Mouse (Mus musculus): ENCODE measurements around the gene Gm13694.

DNA sequence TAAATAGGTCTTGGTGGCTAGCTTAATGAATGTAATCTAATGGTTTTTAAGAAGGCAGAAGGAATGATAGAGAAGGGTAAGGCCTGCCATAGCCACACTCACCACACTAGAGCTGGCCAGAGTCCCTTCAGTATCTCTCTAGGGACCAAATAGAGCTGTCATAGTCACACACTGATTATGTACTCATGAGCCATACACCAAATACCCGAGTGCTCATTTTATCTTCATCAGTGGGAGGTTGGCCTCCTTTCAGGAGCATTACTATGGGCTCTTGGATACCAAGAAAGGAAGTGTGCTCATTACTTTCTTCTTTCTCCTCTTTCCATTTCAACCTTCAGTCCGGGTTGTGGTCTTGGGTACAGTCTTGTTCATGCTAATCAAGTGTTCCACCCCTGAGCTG, 43.2 kb downstream of the Gm13694 start:
- no peak for TF ChIP-seq MAFK (IDR thresholded peaks at IDR 0.05; ENCODE audit: insufficient read depth, low read depth, low read length)
- no peak for TF ChIP-seq HCFC1 (IDR thresholded peaks at IDR 0.05; ENCODE audit: borderline replicate concordance, insufficient read depth, low read length)

Measured in ES-E14 (cell line).